Mouse (Mus musculus) cortical plate, adult 2 months (tissue): ENCODE results near the gene Mlxipl.

Experiments used
- CTCF ChIP-seq: fragments of 200-500 bp; IDR thresholded peaks from 2 replicates; pipeline ENCODE4 v1.5.1; 2011; ENCODE audit warnings: mild to moderate bottlenecking, control low read depth, low read length; ENCODE audit not compliant: insufficient read depth; ENCODE audit errors: extremely low read depth
- POLR2A ChIP-seq: fragments of 200-500 bp; IDR thresholded peaks from 2 replicates; pipeline ENCODE4 v1.6.1; 2011; ENCODE audit warnings: mild to moderate bottlenecking, low read length, control low read depth; ENCODE audit not compliant: insufficient read depth; ENCODE audit errors: extremely low read depth

GRCm38 (mm10) chr5:135129747-135130146 lies 40.1 kb downstream of the Mlxipl start:
- TF ChIP-seq POLR2A (no peak), CTCF (no peak)
